Mouse (Mus musculus): ENCODE results near the gene Cry2. TPM values are rescaled to one million over a fixed set of nuclear protein-coding genes. Genes with fewer than 3 reads are reported as not detected.
"Not testable (repeated sequence)": the region's sequence is repeated elsewhere in the genome, so short reads cannot be mapped to it uniquely, and the experiment has no call there.

Cry2 gene
- polyA plus RNA-seq, 1 experiment, result 0.36 TPM

- TF ChIP-seq GATA1 (IDR thresholded peaks at IDR 0.05; ENCODE audit: low read length) (no peak), TAL1 (IDR thresholded peaks at IDR 0.05; ENCODE audit: low read length) (no peak)
- Histone ChIP-seq H3K4me1 (ENCODE audit: control insufficient read depth) (no peaks in the 10 kb centered on the region; the same call in 1 of the 2 replicates), H3K27me3 (ENCODE audit: control insufficient read depth) (peaks cover 19% of the 10 kb centered on the region), H3K36me3 (ENCODE audit: control insufficient read depth) (peaks cover 61% of the 10 kb centered on the region), H3K4me3 (replicated peaks) (no peak overlapping the region), H3K9me3 (ENCODE audit: control insufficient read depth, low read length) (peaks cover 1% of the 10 kb centered on the region; the same call in 1 of the 2 replicates)
Measured at GRCm38 (mm10) chr2:92405687-92406086, 28.2 kb downstream of the Cry2 start.

- H3K4me1 ChIP-seq (ENCODE audit: control insufficient read depth), result no peaks in the 10 kb centered on the region; the same call in 1 of the 2 replicates
- H3K4me3 ChIP-seq (replicated peaks), result no peak overlapping the region
- peaks cover 52% of the 10 kb centered on the region for H3K36me3 ChIP-seq (ENCODE audit: control insufficient read depth)
- H3K27me3 ChIP-seq (ENCODE audit: control insufficient read depth), result peaks cover 28% of the 10 kb centered on the region
- TF ChIP-seq TAL1 (IDR thresholded peaks at IDR 0.05; ENCODE audit: low read length) (no peak), GATA1 (IDR thresholded peaks at IDR 0.05; ENCODE audit: low read length) (no peak)
- peaks cover 2% of the 10 kb centered on the region; the same call in 1 of the 2 replicates for H3K9me3 ChIP-seq (ENCODE audit: control insufficient read depth, low read length)
Measured at GRCm38 (mm10) chr2:92404737-92405136, 29.1 kb downstream of the Cry2 start.

GRCm38 (mm10) chr2:92403776-92404319, 30.0 kb downstream of the Cry2 start:
- Histone ChIP-seq H3K9me3 (ENCODE audit: control insufficient read depth, low read length) (peaks cover 2% of the 10 kb centered on the region; the same call in 1 of the 2 replicates), H3K27me3 (ENCODE audit: control insufficient read depth) (peaks cover 37% of the 10 kb centered on the region), H3K36me3 (ENCODE audit: control insufficient read depth) (peaks cover 43% of the 10 kb centered on the region), H3K4me3 (replicated peaks) (no peak overlapping the region), H3K4me1 (ENCODE audit: control insufficient read depth) (no peaks in the 10 kb centered on the region; the same call in 1 of the 2 replicates)
- TF ChIP-seq GATA1 (IDR thresholded peaks at IDR 0.05; ENCODE audit: low read length) (no peak), TAL1 (IDR thresholded peaks at IDR 0.05; ENCODE audit: low read length) (no peak)

GRCm38 (mm10) chr2:92402591-92403326, 31.1 kb downstream of the Cry2 start:
- peaks cover 2% of the 10 kb centered on the region; the same call in 1 of the 2 replicates for H3K9me3 ChIP-seq (ENCODE audit: control insufficient read depth, low read length)
- H3K36me3 ChIP-seq (ENCODE audit: control insufficient read depth), result peaks cover 32% of the 10 kb centered on the region
- H3K4me1 ChIP-seq (ENCODE audit: control insufficient read depth), result no peaks in the 10 kb centered on the region; the same call in 1 of the 2 replicates
- no peak overlapping the region for H3K4me3 ChIP-seq (replicated peaks)
- TF ChIP-seq GATA1 (IDR thresholded peaks at IDR 0.05; ENCODE audit: low read length) (no peak), TAL1 (IDR thresholded peaks at IDR 0.05; ENCODE audit: low read length) (no peak)
- H3K27me3 ChIP-seq (ENCODE audit: control insufficient read depth), result peaks cover 37% of the 10 kb centered on the region

- Histone ChIP-seq H3K27me3 (ENCODE audit: control insufficient read depth) (peaks cover 49% of the 10 kb centered on the region), H3K4me3 (replicated peaks) (peak within 1 kb of the TSS; percentile 24), H3K4me1 (ENCODE audit: control insufficient read depth) (no peaks in the 10 kb centered on the region; the same call in 1 of the 2 replicates), H3K9me3 (ENCODE audit: control insufficient read depth, low read length) (peaks cover 2% of the 10 kb centered on the region; the same call in 1 of the 2 replicates), H3K36me3 (ENCODE audit: control insufficient read depth) (peaks cover 23% of the 10 kb centered on the region)
- TF ChIP-seq TAL1 (IDR thresholded peaks at IDR 0.05; ENCODE audit: low read length), result no peak
- TF ChIP-seq GATA1 (IDR thresholded peaks at IDR 0.05; ENCODE audit: low read length), result no peak
Measured at GRCm38 (mm10) chr2:92401091-92401561, 32.7 kb downstream of the Cry2 start, which contains the start of gene Mapk8ip1. Mapk8ip1 (minus strand) TSS chr2:92401263.

- Histone ChIP-seq H3K27me3 (ENCODE audit: control insufficient read depth) (peaks cover 50% of the 10 kb centered on the region), H3K4me3 (replicated peaks) (peak overlapping the region; percentile 24), H3K4me1 (ENCODE audit: control insufficient read depth) (no peaks in the 10 kb centered on the region; the same call in 1 of the 2 replicates), H3K9me3 (ENCODE audit: control insufficient read depth, low read length) (peaks cover 2% of the 10 kb centered on the region; the same call in 1 of the 2 replicates), H3K36me3 (ENCODE audit: control insufficient read depth) (peaks cover 18% of the 10 kb centered on the region)
- TF ChIP-seq TAL1 (IDR thresholded peaks at IDR 0.05; ENCODE audit: low read length), result no peak
Measured at GRCm38 (mm10) chr2:92400682-92401081, 33.2 kb downstream of the Cry2 start.

GRCm38 (mm10) chr2:92399877-92400276, 34.0 kb downstream of the Cry2 start:
- peaks cover 10% of the 10 kb centered on the region for H3K36me3 ChIP-seq (ENCODE audit: control insufficient read depth)
- not testable (repeated sequence) for H3K4me1 ChIP-seq (ENCODE audit: control insufficient read depth); H3K4me3 ChIP-seq (replicated peaks); H3K9me3 ChIP-seq (ENCODE audit: control insufficient read depth, low read length)
- peaks cover 58% of the 10 kb centered on the region for H3K27me3 ChIP-seq (ENCODE audit: control insufficient read depth)

GRCm38 (mm10) chr2:92397436-92397835, 36.4 kb downstream of the Cry2 start:
- peaks cover 81% of the 10 kb centered on the region for H3K27me3 ChIP-seq (ENCODE audit: control insufficient read depth)
- H3K36me3 ChIP-seq (ENCODE audit: control insufficient read depth), result no peaks in the 10 kb centered on the region
- H3K9me3 ChIP-seq (ENCODE audit: control insufficient read depth, low read length), result peaks cover 2% of the 10 kb centered on the region; the same call in 1 of the 2 replicates
- H3K4me1 ChIP-seq (ENCODE audit: control insufficient read depth), result no peaks in the 10 kb centered on the region; the same call in 1 of the 2 replicates
- no peak overlapping the region for H3K4me3 ChIP-seq (replicated peaks)
- TF ChIP-seq TAL1 (IDR thresholded peaks at IDR 0.05; ENCODE audit: low read length) (no peak), GATA1 (IDR thresholded peaks at IDR 0.05; ENCODE audit: low read length) (no peak)

- TF ChIP-seq GATA1 (IDR thresholded peaks at IDR 0.05; ENCODE audit: low read length), result no peak
- TF ChIP-seq TAL1 (IDR thresholded peaks at IDR 0.05; ENCODE audit: low read length), result no peak
- H3K9me3 ChIP-seq (ENCODE audit: control insufficient read depth, low read length), result no peaks in the 10 kb centered on the region; the same call in 1 of the 2 replicates
- H3K36me3 ChIP-seq (ENCODE audit: control insufficient read depth), result no peaks in the 10 kb centered on the region
- H3K4me1 ChIP-seq (ENCODE audit: control insufficient read depth), result no peaks in the 10 kb centered on the region
- H3K4me3 ChIP-seq (replicated peaks), result no peak overlapping the region
- peaks cover 81% of the 10 kb centered on the region for H3K27me3 ChIP-seq (ENCODE audit: control insufficient read depth)
Measured at GRCm38 (mm10) chr2:92395535-92395934, 38.3 kb downstream of the Cry2 start.
